16 mouse cellular contexts compared by ENCODE assay signal in genomic region chr11:67577994-67578393, GRCm38 (mm10).
A peak's percentile ranks its signal among the peaks of the same experiment; 100 is the strongest.
DNase-seq lines count a peak whose midpoint lies in the region; ATAC-seq and TF ChIP-seq lines count a peak whose summit lies in the region.
"Had no signal": no experiment of that assay in that cellular context is flagged by ENCODE, and none has a peak within 500 bp of the region (broad histone marks: within the 10 kb centered on the region; RNA-seq: fewer than 3 reads in every experiment).

No protein-coding gene starts in this region.

- no peaks in the 10 kb centered on the region for H3K9me3 ChIP-seq in heart, embryonic 15.5 days (replicated peaks)
- no peaks in the 10 kb centered on the region for H3K9me3 ChIP-seq in limb, embryonic 15.5 days
- H3K9me3 ChIP-seq in limb, embryonic 10.5 days (replicated peaks), result no peaks in the 10 kb centered on the region
- H3K9me3 ChIP-seq: midbrain, embryonic 10.5 days; stomach, embryonic 15.5 days had no signal

- DNase-seq in heart, postnatal 10 days, result no peak
- DNase-seq in limb, embryonic 10.5 days (ENCODE audit: low spot score), result no peak
- DNase-seq in cerebellum, adult 11-12 months, result no peak
- DNase-seq: cerebellum, postnatal 10 days; lung, adult 18-20 months; thymus, postnatal 36 days had no signal

- TF ChIP-seq POLR2A in small intestine, adult 2 months (IDR thresholded peaks at IDR 0.05; ENCODE audit: low read depth, low read length), result no peak

- no peaks in the 10 kb centered on the region for H3K27me3 ChIP-seq in heart, embryonic 15.5 days
- H3K27me3 ChIP-seq in limb, embryonic 15.5 days, result no peaks in the 10 kb centered on the region
- H3K27me3 ChIP-seq in limb, embryonic 10.5 days (ENCODE audit: low read depth, poor library complexity, severe bottlenecking), result no peaks in the 10 kb centered on the region
- no peaks in the 10 kb centered on the region for H3K27me3 ChIP-seq in small intestine, adult 2 months (ENCODE audit: control insufficient read depth, insufficient read depth, low read length)
- H3K27me3 ChIP-seq: Patski; stomach, embryonic 15.5 days had no signal

- WGBS in heart, embryonic 15.5 days, result 57% methylated on average over 4 of the region's 4 CpGs
- 54% methylated on average over 4 of the region's 4 CpGs for WGBS in limb, embryonic 15.5 days
- 68% methylated on average over 4 of the region's 4 CpGs for WGBS in limb, embryonic 10.5 days
- WGBS in small intestine, adult 2 months, result 69% methylated on average over 4 of the region's 4 CpGs

- intact Hi-C loops in heart, postnatal 10 days (cut with DNase I), result no loop called here

- ATAC-seq in heart, embryonic 15.5 days (replicated peaks; ENCODE audit: insufficient number of reproducible peaks, insufficient read depth, low FRiP score, low read depth), result no peak
- ATAC-seq in limb, embryonic 15.5 days (ENCODE audit: insufficient number of reproducible peaks, low FRiP score, low TSS enrichment, low read depth), result no peak
- peak; percentile 58 for ATAC-seq in granulocyte monocyte progenitor cell, adult 5-6 weeks (replicated peaks; ENCODE audit: poor library complexity, severe bottlenecking)
- ATAC-seq: forebrain, embryonic 16.5 days; inflammation-experienced regulatory T-cells, adult 6 months; Patski had no signal

- no peak for TF ChIP-seq CTCF in small intestine, adult 2 months (IDR thresholded peaks at IDR 0.05; ENCODE audit: extremely low read depth, insufficient read length, insufficient replicate concordance, low read depth, low read length)

- H3K4me3 ChIP-seq in heart, embryonic 15.5 days, result no peak overlapping the region
- H3K4me3 ChIP-seq in limb, embryonic 15.5 days, result no peak overlapping the region
- H3K4me3 ChIP-seq in limb, embryonic 10.5 days, result no peak overlapping the region
- no peak overlapping the region for H3K4me3 ChIP-seq in small intestine, adult 2 months (ENCODE audit: low read depth, low read length)
- H3K4me3 ChIP-seq: midbrain, embryonic 10.5 days; myocyte; stomach, embryonic 15.5 days had no signal

- no peaks in the 10 kb centered on the region for H3K36me3 ChIP-seq in heart, embryonic 15.5 days
- H3K36me3 ChIP-seq in limb, embryonic 15.5 days, result no peaks in the 10 kb centered on the region
- no peaks in the 10 kb centered on the region for H3K36me3 ChIP-seq in limb, embryonic 10.5 days
- no peaks in the 10 kb centered on the region for H3K36me3 ChIP-seq in small intestine, adult 2 months (ENCODE audit: control insufficient read depth, insufficient read depth, low read length)
- H3K36me3 ChIP-seq: midbrain, embryonic 10.5 days; stomach, embryonic 15.5 days had no signal

- no peak overlapping the region for H3K4me2 ChIP-seq in heart, embryonic 15.5 days
- H3K4me2 ChIP-seq in limb, embryonic 15.5 days, result no peak overlapping the region
- H3K4me2 ChIP-seq: stomach, embryonic 15.5 days had no signal

- no peak overlapping the region for H3K9ac ChIP-seq in heart, embryonic 15.5 days
- no peak overlapping the region for H3K9ac ChIP-seq in limb, embryonic 15.5 days
- H3K9ac ChIP-seq: stomach, embryonic 15.5 days had no signal

- H3K27ac ChIP-seq in heart, embryonic 15.5 days, result peak overlapping the region; percentile 40; the same call in 1 of the 2 replicates
- H3K27ac ChIP-seq in limb, embryonic 15.5 days, result peak overlapping the region; percentile 54
- H3K27ac ChIP-seq in limb, embryonic 10.5 days, result no peak overlapping the region
- H3K27ac ChIP-seq in small intestine, adult 2 months (ENCODE audit: insufficient read depth, low read depth, low read length), result peak overlapping the region; percentile 18; the same call in 1 of the 2 replicates
- H3K27ac ChIP-seq: stomach, embryonic 15.5 days had no signal

- peaks cover 29% of the 10 kb centered on the region for H3K4me1 ChIP-seq in heart, embryonic 15.5 days (replicated peaks)
- peaks cover 25% of the 10 kb centered on the region; the same call in 1 of the 2 replicates for H3K4me1 ChIP-seq in limb, embryonic 15.5 days
- H3K4me1 ChIP-seq in limb, embryonic 10.5 days, result peaks cover 16% of the 10 kb centered on the region
- H3K4me1 ChIP-seq in small intestine, adult 2 months (ENCODE audit: control insufficient read depth, insufficient read depth, insufficient read length, low read length), result peaks cover 2% of the 10 kb centered on the region; the same call in 1 of the 2 replicates
